Mouse (Mus musculus) gastrocnemius, postnatal 10 days (tissue): ENCODE data around the gene Sept11. TPM values are rescaled to one million over a fixed set of nuclear protein-coding genes. Genes with fewer than 3 reads are reported as not detected.
A peak's percentile ranks its signal among the peaks of the same experiment; 100 is the strongest.

ENCODE experiments used
- DNase-seq: peaks from one replicate; pipeline ENCODE4 v3.0.0; 2021; ENCODE audit warnings: mixed read lengths
- total RNA-seq, 2 experiments: library from RNA; stranded (reverse); gene quantifications; 2 replicates each; pipeline ENCODE4 v1.2.3; 2021

Gene Sept11
- total RNA-seq, 2 experiments from 2014 or later, result 161 to 185 TPM

GRCm38 (mm10) chr5:93093638-93094527 lies 646 bp downstream of the Sept11 start:
- peak; percentile 45 for DNase-seq

- DNase-seq, result no peak
Observed at GRCm38 (mm10) chr5:93095301-93095700, 2.1 kb downstream of the Sept11 start.

DNA sequence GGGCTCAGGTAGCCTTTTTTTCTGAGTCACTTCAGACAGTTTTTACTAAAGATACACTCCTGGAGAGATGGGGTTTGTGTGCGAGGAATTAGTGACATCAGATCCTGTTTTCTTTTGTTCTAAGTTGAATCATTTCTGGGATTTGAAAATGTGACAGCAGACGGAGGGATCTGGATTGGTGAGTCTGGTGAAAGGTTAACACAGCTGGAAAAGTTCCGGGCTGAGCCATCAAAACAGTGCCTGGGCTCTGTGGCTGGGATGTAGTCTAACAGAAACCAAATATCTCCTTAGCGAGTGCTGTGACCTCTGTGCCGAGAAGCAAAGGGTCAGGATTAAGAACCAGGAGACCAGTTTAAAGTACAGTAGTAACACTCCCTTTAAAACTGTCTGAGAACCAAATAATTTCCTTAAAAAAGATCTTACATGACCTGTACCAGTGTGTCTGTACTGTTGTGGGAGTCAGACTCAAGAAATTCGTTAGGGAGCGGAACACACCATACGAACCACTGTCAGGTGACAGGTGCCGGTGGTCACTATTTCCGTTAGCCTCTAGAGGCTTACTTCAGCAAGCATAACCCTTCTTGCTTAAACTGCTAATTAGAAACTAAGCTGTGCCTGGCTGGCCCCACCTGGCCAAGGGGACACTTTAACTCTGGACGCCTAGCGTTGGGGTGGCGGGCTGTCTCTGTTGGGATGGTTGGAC lies 4.1 kb downstream of the Sept11 start:
- DNase-seq, result no peak

DNA sequence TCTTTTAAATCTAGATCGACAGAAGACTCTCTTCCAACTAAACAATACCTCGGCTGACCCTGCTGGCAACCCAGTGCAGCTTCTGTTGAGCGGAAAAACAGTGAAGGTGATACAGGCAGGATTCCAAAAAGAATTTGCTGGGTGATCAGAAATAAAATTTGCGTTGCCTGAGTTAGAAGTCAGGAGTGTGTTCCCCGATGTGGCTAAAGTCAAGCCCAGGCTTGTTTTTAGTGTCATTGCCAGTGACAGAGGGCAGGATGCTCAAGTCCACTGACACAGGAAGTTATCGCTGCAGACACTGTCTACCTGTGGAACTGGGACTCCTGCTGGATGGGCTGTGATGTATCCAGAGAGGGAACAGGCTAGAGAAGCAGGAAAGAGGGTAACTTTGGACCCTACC lies 5.0 kb downstream of the Sept11 start:
- no peak for DNase-seq

DNA sequence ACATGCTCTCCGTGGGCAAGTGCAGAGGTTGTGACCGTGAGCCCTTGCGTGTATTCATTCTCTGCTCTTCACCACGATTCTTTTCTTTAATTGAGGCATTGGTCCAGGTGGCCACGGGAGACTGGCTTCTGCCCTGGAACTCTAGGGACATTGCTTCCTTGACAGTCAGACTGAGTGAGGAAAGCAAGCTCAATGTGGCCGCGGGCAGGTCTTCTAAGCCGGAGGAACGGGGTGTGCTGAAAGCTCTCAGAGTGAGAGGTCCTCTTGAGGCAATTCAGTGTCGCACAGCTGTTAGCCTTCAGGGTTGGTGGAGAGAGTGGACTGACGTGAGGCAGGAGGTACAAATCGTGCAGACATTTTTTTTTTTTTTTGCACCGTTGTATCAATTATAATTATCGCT lies 5.6 kb downstream of the Sept11 start:
- no peak for DNase-seq

GRCm38 (mm10) chr5:93100906-93101305 lies 7.7 kb downstream of the Sept11 start:
- no peak for DNase-seq

- DNase-seq, result no peak
Observed at GRCm38 (mm10) chr5:93101371-93101791, 8.1 kb downstream of the Sept11 start.

DNA sequence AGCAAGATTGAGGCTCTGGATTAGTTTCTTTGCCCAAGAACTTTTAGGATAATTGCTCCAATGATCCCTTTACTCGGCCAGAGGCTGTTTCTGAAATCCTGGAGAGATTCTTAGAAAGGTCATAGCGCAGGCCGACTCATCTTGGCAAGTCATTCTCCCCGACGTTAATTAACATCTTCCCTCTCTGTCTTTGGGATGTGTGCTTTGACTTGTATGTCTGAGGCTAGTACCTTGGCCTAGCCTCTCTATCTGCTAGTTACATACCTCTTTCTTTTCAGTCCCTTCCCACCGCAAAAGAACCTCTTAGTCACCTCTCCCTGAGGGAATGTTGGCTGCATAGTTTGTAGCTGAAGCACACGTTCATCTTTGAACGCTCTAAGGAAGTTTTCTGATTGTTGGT lies 10.4 kb downstream of the Sept11 start:
- DNase-seq, result no peak

DNA sequence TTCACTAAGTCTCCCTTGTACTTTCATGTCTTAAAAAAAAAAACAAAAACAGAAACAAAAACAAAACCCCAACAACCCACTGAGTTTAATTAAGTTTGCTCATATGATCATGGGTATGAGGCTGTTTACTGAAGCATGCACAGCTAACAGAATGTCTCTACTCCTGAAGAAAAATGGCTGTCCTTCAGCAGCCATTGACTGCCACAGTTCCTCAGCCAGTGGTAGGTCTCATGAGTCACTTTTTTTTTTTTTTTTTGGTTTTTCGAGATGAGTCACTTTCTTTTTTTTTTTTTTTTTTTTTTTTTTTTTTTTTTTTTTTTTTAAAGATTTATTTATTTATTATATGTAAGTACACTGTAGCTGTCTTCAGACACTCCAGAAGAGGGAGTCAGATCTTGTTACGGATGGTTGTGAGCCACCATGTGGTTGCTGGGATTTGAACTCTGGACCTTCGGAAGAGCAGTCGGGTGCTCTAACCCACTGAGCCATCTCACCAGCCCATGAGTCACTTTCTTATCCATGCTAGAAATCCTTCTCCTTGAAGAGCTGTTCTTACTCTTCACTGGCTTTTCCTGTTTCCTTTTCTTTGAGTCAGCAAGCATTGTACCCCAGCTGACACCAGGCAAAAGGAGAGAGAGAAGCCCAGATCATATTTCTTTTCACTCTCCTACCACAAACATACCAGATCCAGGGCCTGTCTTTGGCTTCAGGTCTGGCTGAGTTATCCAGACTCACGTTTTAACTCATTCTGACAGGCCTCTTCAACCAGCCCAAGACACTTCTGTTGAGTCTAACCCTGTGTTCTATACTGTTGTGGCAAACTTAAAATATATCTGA lies 12.0 kb downstream of the Sept11 start:
- DNase-seq, result no peak

DNA sequence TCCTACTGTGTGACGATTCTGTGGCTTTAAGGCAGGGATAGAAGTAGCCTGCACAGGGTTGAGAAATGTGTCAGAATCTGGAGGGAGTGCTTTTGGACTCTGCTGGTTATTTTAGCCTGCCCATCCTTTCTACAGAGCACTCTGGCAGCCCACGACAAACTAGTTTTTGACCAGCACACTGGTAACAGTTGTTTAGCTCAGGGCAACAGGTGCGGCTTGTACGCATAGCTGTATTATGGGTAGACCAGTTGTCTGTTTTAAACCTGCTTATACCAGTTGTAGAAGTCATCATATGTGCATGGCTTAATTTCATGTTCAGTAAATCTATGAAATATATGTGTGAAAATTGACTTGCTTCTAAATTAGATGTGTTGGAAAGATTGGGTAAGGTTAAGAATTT lies 12.8 kb downstream of the Sept11 start:
- no peak for DNase-seq

- no peak for DNase-seq
Observed at GRCm38 (mm10) chr5:93108703-93109102, 15.5 kb downstream of the Sept11 start.

- no peak for DNase-seq
Observed at GRCm38 (mm10) chr5:93109555-93109954, 16.3 kb downstream of the Sept11 start.

DNA sequence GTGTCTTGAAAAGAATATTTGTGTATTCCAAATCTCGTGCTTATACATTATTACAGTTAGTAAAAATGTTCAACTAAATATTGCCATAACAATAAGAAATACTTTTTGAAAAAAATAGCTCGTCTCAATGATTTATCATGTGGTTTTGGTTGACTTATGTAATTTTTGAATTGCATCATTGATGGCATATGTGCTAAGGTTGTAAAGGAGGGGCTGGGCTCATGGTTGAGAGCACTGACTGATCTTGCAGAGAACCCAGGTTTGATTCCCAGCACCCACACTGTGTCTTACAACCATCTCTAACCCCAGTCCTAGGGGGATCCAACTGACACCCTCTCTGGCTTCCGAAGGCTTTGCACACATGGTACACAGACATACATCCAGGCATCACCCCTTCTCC lies 19.1 kb downstream of the Sept11 start:
- no peak for DNase-seq

DNA sequence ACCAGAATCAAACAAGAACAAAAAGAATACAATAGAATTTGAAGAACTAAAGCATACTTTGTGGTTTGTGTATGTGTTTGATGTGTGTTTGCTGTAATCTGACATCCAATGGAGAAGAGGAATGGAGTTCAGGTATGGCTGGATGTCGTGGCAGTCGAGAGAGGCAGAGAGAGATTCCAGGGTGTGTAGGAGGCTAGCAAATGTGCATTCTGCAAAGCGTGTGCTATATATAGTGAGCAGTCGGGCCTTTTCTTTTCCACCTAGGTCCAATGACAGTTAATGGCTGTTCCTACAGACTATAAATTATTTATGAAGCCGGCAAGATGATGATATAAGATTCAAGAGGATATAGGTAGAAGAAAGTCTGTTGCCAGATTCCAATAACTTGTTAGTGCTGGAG lies 20.3 kb downstream of the Sept11 start:
- DNase-seq, result no peak

DNA sequence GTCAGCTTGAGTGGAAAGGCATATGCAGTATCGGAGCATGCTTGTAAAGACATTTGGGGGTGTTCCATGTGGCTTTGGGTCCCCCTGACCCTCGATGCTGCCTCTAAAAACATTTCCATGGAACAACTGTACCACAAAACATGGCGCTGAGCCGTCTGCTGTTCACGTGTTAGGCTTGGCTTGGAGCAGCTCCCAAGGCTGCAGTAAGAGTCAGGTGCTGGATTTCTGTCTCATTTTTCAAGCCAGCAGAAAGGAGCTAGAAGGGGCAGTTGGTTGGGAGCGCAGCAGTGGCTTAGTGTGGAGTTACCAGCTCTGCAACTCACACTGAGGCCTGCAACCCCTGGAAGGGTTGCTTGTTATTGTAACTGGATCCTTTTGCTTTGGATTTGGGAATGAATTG lies 21.3 kb downstream of the Sept11 start:
- peak; percentile 62 for DNase-seq

GRCm38 (mm10) chr5:93115059-93115458 lies 21.8 kb downstream of the Sept11 start:
- DNase-seq, result no peak

- no peak for DNase-seq
Observed at GRCm38 (mm10) chr5:93115854-93116253, 22.6 kb downstream of the Sept11 start.

DNA sequence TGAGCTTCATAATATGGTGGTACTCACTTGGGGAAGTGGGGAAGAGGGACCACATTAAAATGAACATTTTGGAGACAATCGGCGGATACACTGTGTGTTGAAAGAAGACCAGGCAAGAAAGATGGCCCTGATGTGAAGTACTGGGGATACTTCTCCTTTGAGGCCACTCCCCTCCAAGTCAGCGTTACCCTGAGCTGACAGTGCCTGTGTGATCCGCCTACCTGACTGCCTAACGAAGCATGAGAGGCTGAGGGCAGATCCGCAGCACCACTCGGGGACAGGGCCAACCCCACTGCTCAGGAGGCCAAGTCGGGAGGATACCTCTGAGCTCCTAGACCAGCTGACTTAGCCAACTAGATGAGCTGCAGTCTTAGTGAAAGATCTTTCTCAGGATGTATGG lies 24.4 kb downstream of the Sept11 start:
- DNase-seq, result no peak

DNA sequence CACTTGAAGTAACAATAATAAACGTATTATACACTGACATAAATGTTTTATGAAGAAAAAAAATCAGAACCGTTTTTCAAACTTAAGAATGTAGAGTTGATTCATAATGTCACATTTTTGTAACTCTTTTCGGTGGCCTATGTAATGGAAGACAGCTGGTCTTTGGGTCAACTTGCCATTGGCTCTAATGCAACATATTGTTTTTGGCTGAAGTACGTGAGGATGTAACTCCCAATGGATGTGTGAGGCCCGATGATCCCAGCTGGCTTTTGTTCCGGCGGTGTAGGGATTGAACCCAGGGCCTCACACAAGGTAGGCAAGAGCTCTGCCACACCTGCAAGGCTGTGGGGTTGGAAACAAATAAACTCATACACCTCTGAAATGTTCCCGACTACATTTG lies 28.4 kb downstream of the Sept11 start:
- DNase-seq, result no peak

DNA sequence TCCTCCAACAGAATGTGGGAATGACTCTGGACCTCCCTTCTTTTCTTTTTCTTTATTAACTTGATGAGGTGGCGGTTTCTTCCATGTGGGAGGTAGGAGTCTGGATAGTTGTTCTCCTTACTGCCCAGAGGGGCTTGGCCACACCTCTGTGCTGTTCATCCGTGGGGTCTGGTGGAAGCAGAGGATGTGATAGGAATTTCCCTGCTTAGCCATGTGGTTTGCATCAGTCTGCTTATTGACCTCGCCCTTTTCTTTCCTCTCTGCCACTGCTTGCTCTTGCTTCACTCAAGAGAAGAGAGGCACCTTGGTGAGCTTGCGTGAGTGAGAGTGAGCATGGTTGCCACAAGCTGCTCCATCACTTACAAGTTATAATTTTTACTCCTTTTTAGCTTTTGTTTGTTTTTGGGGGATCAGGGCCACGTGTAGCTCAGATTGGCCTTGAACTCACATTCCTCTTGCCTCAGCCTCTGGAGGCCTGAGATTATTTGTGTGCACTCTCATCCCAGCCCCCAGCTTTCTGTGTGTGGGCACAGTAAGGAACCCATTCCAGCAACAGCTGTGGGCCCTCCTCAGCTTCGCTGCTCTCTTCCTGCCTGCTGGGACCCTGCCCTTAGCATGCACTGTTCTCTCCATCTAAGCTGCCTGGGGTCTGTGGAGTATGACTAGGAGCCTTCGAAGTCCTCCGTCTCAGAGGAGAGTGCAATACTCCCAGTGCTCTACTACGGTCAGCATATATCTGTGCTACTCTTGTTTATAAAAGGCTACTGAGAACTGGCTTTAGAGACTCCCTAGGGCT lies 31.0 kb downstream of the Sept11 start:
- no peak for DNase-seq

GRCm38 (mm10) chr5:93125325-93125724 lies 32.1 kb downstream of the Sept11 start:
- no peak for DNase-seq
